Mouse (Mus musculus) hindbrain, embryonic 16.5 days (tissue): ENCODE measurements around the gene Gse1. TPM values are rescaled to one million over a fixed set of nuclear protein-coding genes. Genes with fewer than 3 reads are reported as not detected.
A peak's percentile ranks its signal among the peaks of the same experiment; 100 is the strongest.

Experiments used
- ATAC-seq: fragments of 200-750 bp; cut with Nextera tagmentation; 2 replicates; pipeline ENCODE4 v1.8.0; 2017; ENCODE audit warnings: moderate TSS enrichment, moderate library complexity
- H3K27ac ChIP-seq: fragments of 300-500 bp; sonication (generic); 2 replicates; pipeline ENCODE4 v1.5.1; 2014; ENCODE audit warnings: low read depth, mild to moderate bottlenecking, control low read depth, low read length, moderate library complexity
- H3K27me3 ChIP-seq: fragments of 300-500 bp; sonication (generic); replicated peaks from 2 replicates; pipeline ENCODE4 v1.6.1; 2014; ENCODE audit warnings: low read length; ENCODE audit not compliant: control insufficient read depth, insufficient read depth
- H3K36me3 ChIP-seq: fragments of 300-500 bp; sonication (generic); 2 replicates; pipeline ENCODE4 v1.6.1; 2014; ENCODE audit warnings: mild to moderate bottlenecking, low read length, moderate library complexity, mixed read lengths; ENCODE audit not compliant: control insufficient read depth, insufficient read depth
- H3K4me1 ChIP-seq: fragments of 300-500 bp; sonication (generic); 2 replicates; pipeline ENCODE4 v1.6.1; 2014; ENCODE audit warnings: low read depth, low read length; ENCODE audit not compliant: control insufficient read depth, insufficient read depth
- H3K4me2 ChIP-seq: fragments of 300-500 bp; sonication (generic); 2 replicates; pipeline ENCODE4 v1.6.1; 2014; ENCODE audit warnings: mild to moderate bottlenecking, low read length, control low read depth, moderate library complexity
- H3K4me3 ChIP-seq: fragments of 300-500 bp; sonication (generic); 2 replicates; pipeline ENCODE4 v1.5.1; 2014; ENCODE audit warnings: mild to moderate bottlenecking, low read length, control low read depth, moderate library complexity
- H3K9ac ChIP-seq: fragments of 300-500 bp; sonication (generic); 2 replicates; pipeline ENCODE4 v1.6.1; 2014; ENCODE audit warnings: low read depth, mild to moderate bottlenecking, control low read depth, low read length, moderate library complexity
- H3K9me3 ChIP-seq: fragments of 300-500 bp; sonication (generic); 2 replicates; pipeline ENCODE4 v1.6.1; 2014; ENCODE audit warnings: mild to moderate bottlenecking, low read length, moderate library complexity; ENCODE audit not compliant: control insufficient read depth
- WGBS: fragments of 180-500 bp; shearing (Covaris S2); extraction: QIAGEN DNeasy Blood & Tissue Kit; methylation state at CpG from one replicate; pipeline ENCODE4 v1.1.7; 2014; 5-methylcytosine and 5-hydroxymethylcytosine counted together
- polyA plus RNA-seq: library from polyadenylated mRNA; unstranded; fragments of >200 nt; fragmentation: Nextera tagmentation; extraction: Ambion mirVana; gene quantifications from 2 replicates; pipeline ENCODE4 v1.2.1, GENCODE M21; 2015

The Gse1 gene
- polyA plus RNA-seq, 1 experiment from 2014 or later, result 10.7 TPM

GRCm38 (mm10) chr8:120273430-120273829 lies 45.2 kb downstream of the Gse1 start:
- peaks cover 35% of the 10 kb centered on the region for H3K4me1 ChIP-seq
- no peak overlapping the region for H3K4me3 ChIP-seq
- H3K36me3 ChIP-seq, result no peaks in the 10 kb centered on the region
- WGBS, result 79% methylated on average over 4 of the region's 4 CpGs
- H3K4me2 ChIP-seq, result no peak overlapping the region
- no peak overlapping the region for H3K27ac ChIP-seq
- ATAC-seq, result no peak
- H3K27me3 ChIP-seq, result no peaks in the 10 kb centered on the region; the same call in 1 of the 2 replicates
- no peaks in the 10 kb centered on the region for H3K9me3 ChIP-seq
- no peak overlapping the region for H3K9ac ChIP-seq

- 2% methylated on average over 48 of the region's 49 CpGs for WGBS
- ATAC-seq, result peak; percentile 38
- peak overlapping the region; percentile 63 for H3K27ac ChIP-seq
These were observed 48.0 kb downstream of the Gse1 start for GRCm38 (mm10) chr8:120276051-120276890.

GRCm38 (mm10) chr8:120276891-120277426 lies 48.7 kb downstream of the Gse1 start:
- H3K9me3 ChIP-seq, result no peaks in the 10 kb centered on the region
- H3K36me3 ChIP-seq, result no peaks in the 10 kb centered on the region
- H3K27me3 ChIP-seq, result peaks cover 3% of the 10 kb centered on the region; the same call in 1 of the 2 replicates
- peak overlapping the region; percentile 38 for H3K4me3 ChIP-seq
- peaks cover 28% of the 10 kb centered on the region for H3K4me1 ChIP-seq
- peak overlapping the region; percentile 68 for H3K4me2 ChIP-seq
- peak overlapping the region; percentile 34; the same call in 1 of the 2 replicates for H3K27ac ChIP-seq
- ATAC-seq, result no peak
- peak overlapping the region; percentile 56 for H3K9ac ChIP-seq
- 11% methylated on average over 16 of the region's 16 CpGs for WGBS

More at GRCm38 (mm10) chr8:120276051-120276890, 48.0 kb downstream of the Gse1 start:
- H3K9ac ChIP-seq, result peak overlapping the region; percentile 56
- peak overlapping the region; percentile 68 for H3K4me2 ChIP-seq
- peaks cover 3% of the 10 kb centered on the region; the same call in 1 of the 2 replicates for H3K27me3 ChIP-seq
- no peaks in the 10 kb centered on the region for H3K9me3 ChIP-seq
- H3K4me1 ChIP-seq, result peaks cover 26% of the 10 kb centered on the region
- peak overlapping the region; percentile 38 for H3K4me3 ChIP-seq
- H3K36me3 ChIP-seq, result no peaks in the 10 kb centered on the region

- Histone ChIP-seq H3K9ac (no peak overlapping the region), H3K9me3 (no peaks in the 10 kb centered on the region), H3K36me3 (no peaks in the 10 kb centered on the region), H3K27ac (no peak overlapping the region), H3K4me3 (no peak overlapping the region), H3K27me3 (peaks cover 3% of the 10 kb centered on the region; the same call in 1 of the 2 replicates), H3K4me1 (peaks cover 33% of the 10 kb centered on the region), H3K4me2 (no peak overlapping the region)
- ATAC-seq, result no peak
- WGBS, result 73% methylated on average over 14 of the region's 14 CpGs
These were observed 49.8 kb downstream of the Gse1 start for GRCm38 (mm10) chr8:120278009-120278408.

- no peak overlapping the region; the same call in 1 of the 2 replicates for H3K9ac ChIP-seq
- no peak overlapping the region for H3K27ac ChIP-seq
- peaks cover 3% of the 10 kb centered on the region; the same call in 1 of the 2 replicates for H3K27me3 ChIP-seq
- 90% methylated on average over 8 of the region's 8 CpGs for WGBS
- H3K4me1 ChIP-seq, result peaks cover 45% of the 10 kb centered on the region
- no peaks in the 10 kb centered on the region for H3K9me3 ChIP-seq
- no peaks in the 10 kb centered on the region for H3K36me3 ChIP-seq
- H3K4me3 ChIP-seq, result no peak overlapping the region
- ATAC-seq, result no peak
- no peak overlapping the region for H3K4me2 ChIP-seq
These were observed 51.2 kb downstream of the Gse1 start for GRCm38 (mm10) chr8:120279418-120279817.

- no peaks in the 10 kb centered on the region for H3K9me3 ChIP-seq
- ATAC-seq, result peak; percentile 48; the same call in 1 of the 2 replicates
- WGBS, result 17% methylated on average over 4 of the region's 4 CpGs
- H3K4me2 ChIP-seq, result no peak overlapping the region
- peaks cover 52% of the 10 kb centered on the region for H3K4me1 ChIP-seq
- H3K9ac ChIP-seq, result no peak overlapping the region
- H3K27me3 ChIP-seq, result peaks cover 3% of the 10 kb centered on the region; the same call in 1 of the 2 replicates
- H3K36me3 ChIP-seq, result no peaks in the 10 kb centered on the region
- no peak overlapping the region for H3K4me3 ChIP-seq
- no peak overlapping the region for H3K27ac ChIP-seq
These were observed 53.2 kb downstream of the Gse1 start for GRCm38 (mm10) chr8:120281487-120281886.

- H3K9me3 ChIP-seq, result no peaks in the 10 kb centered on the region
- no peak overlapping the region for H3K9ac ChIP-seq
- ATAC-seq, result no peak
- peaks cover 3% of the 10 kb centered on the region; the same call in 1 of the 2 replicates for H3K27me3 ChIP-seq
- no peaks in the 10 kb centered on the region for H3K36me3 ChIP-seq
- no peak overlapping the region for H3K4me3 ChIP-seq
- H3K4me2 ChIP-seq, result no peak overlapping the region
- WGBS, result 39% methylated on average over 5 of the region's 5 CpGs
- peaks cover 43% of the 10 kb centered on the region for H3K4me1 ChIP-seq
- no peak overlapping the region; the same call in 1 of the 2 replicates for H3K27ac ChIP-seq
These were observed 54.2 kb downstream of the Gse1 start for GRCm38 (mm10) chr8:120282465-120282864.

GRCm38 (mm10) chr8:120284265-120284664 lies 56.0 kb downstream of the Gse1 start:
- ATAC-seq, result no peak
- Histone ChIP-seq H3K36me3 (no peaks in the 10 kb centered on the region), H3K9me3 (no peaks in the 10 kb centered on the region), H3K4me1 (peaks cover 50% of the 10 kb centered on the region), H3K27ac (no peak overlapping the region), H3K4me2 (no peak overlapping the region), H3K4me3 (no peak overlapping the region), H3K9ac (no peak overlapping the region), H3K27me3 (0 out of 2 replicates have a peak, but pooled peaks cover 3% of the 10 kb centered on the region)
- 21% methylated on average over 9 of the region's 9 CpGs for WGBS

- WGBS, result 64% methylated on average over 3 of the region's 3 CpGs
- ATAC-seq, result no peak
- H3K4me1 ChIP-seq, result peaks cover 58% of the 10 kb centered on the region
- H3K4me3 ChIP-seq, result no peak overlapping the region
- H3K27ac ChIP-seq, result no peak overlapping the region
- H3K36me3 ChIP-seq, result no peaks in the 10 kb centered on the region
- no peak overlapping the region for H3K4me2 ChIP-seq
- 0 out of 2 replicates have a peak overlapping the region, but pooled peaks have one; percentile 6 for H3K9ac ChIP-seq
- H3K9me3 ChIP-seq, result no peaks in the 10 kb centered on the region
- H3K27me3 ChIP-seq, result 0 out of 2 replicates have a peak, but pooled peaks cover 3% of the 10 kb centered on the region
These were observed 56.8 kb downstream of the Gse1 start for GRCm38 (mm10) chr8:120285033-120285432.
